Mouse (Mus musculus) liver, embryonic 14.5 days (tissue): ENCODE measurements around the gene Mtfp1. TPM values are rescaled to one million over a fixed set of nuclear protein-coding genes. Genes with fewer than 3 reads are reported as not detected.
A peak's percentile ranks its signal among the peaks of the same experiment; 100 is the strongest.

ENCODE experiments used
- ATAC-seq: fragments of 200-750 bp; cut with Nextera tagmentation; 2 replicates; pipeline ENCODE4 v1.8.0; 2017; ENCODE audit warnings: moderate number of reproducible peaks, mild to moderate bottlenecking, moderate library complexity; ENCODE audit not compliant: insufficient read depth
- DNase-seq, 3 experiments: peaks; one replicate each; pipeline ENCODE4 v3.0.0-alpha.2; 2012 to 2013; ENCODE audit warnings: low read depth in 3 of 3, low spot score in 3 of 3
- H3K27ac ChIP-seq: fragments of 300-500 bp; sonication (generic); 2 replicates; pipeline ENCODE4 v1.5.1; 2014; ENCODE audit warnings: moderate library complexity, mild to moderate bottlenecking, control low read depth, inconsistent platforms
- H3K27me3 ChIP-seq: fragments of 300-500 bp; sonication (generic); 2 replicates; pipeline ENCODE4 v1.6.1; 2014; ENCODE audit warnings: mild to moderate bottlenecking, low read length, moderate library complexity; ENCODE audit not compliant: control insufficient read depth, insufficient read depth
- H3K36me3 ChIP-seq: fragments of 300-500 bp; sonication (generic); replicated peaks from 2 replicates; pipeline ENCODE4 v1.6.1; 2014; ENCODE audit warnings: low read depth; ENCODE audit not compliant: control insufficient read depth, insufficient read depth
- H3K4me1 ChIP-seq, 2 experiments: fragments of 200-500 bp in 1 of 2; fragments of 300-500 bp in 1 of 2; sonication (generic) in 1 of 2; replicated peaks; 2 replicates each; pipeline ENCODE4 v1.6.1; 2012 to 2014; ENCODE audit warnings: antibody characterized with exemption in 1 of 2, inconsistent platforms in 1 of 2, low read length in 1 of 2; ENCODE audit not compliant: control insufficient read depth in 2 of 2, insufficient read depth in 2 of 2
- H3K4me2 ChIP-seq: fragments of 300-500 bp; sonication (generic); 2 replicates; pipeline ENCODE4 v1.6.1; 2014; ENCODE audit warnings: low read depth, mild to moderate bottlenecking, control low read depth, moderate library complexity
- H3K4me3 ChIP-seq, 2 experiments: fragments of 200-500 bp in 1 of 2; fragments of 300-500 bp in 1 of 2; sonication (generic) in 1 of 2; 2 replicates each; pipeline ENCODE4 v1.5.1; 2012 to 2014; ENCODE audit warnings: low read depth in 2 of 2, low read length in 2 of 2, mild to moderate bottlenecking in 2 of 2, control low read depth in 1 of 2, inconsistent platforms in 1 of 2, moderate library complexity in 1 of 2; ENCODE audit not compliant: insufficient read depth in 1 of 2
- H3K9ac ChIP-seq: fragments of 300-500 bp; sonication (generic); replicated peaks from 2 replicates; pipeline ENCODE4 v1.6.1; 2014; ENCODE audit warnings: mild to moderate bottlenecking, control low read depth, moderate library complexity
- H3K9me3 ChIP-seq: fragments of 300-500 bp; sonication (generic); 2 replicates; pipeline ENCODE4 v1.6.1; 2016; ENCODE audit warnings: low read length, mixed read lengths; ENCODE audit not compliant: control insufficient read depth
- CTCF ChIP-seq: IDR thresholded peaks from 2 replicates; pipeline ENCODE4 v1.5.1; 2016; ENCODE audit warnings: antibody characterized with exemption, low read depth, control low read depth
- EP300 ChIP-seq: IDR thresholded peaks from 2 replicates; pipeline ENCODE4 v1.6.1; 2016; ENCODE audit warnings: antibody characterized with exemption, low read depth
- WGBS: fragments of 180-500 bp; shearing (Covaris S2); extraction: QIAGEN DNeasy Blood & Tissue Kit; methylation state at CpG from one replicate; pipeline ENCODE4 v1.1.7; 2014; ENCODE audit not compliant: insufficient replicate concordance; 5-methylcytosine and 5-hydroxymethylcytosine counted together
- polyA plus RNA-seq, 2 experiments: library from polyadenylated mRNA; depleted of rRNA in 1 of 2; stranded (reverse) in 1 of 2; unstranded in 1 of 2; fragments of >200 nt; fragmentation: Nextera tagmentation in 1 of 2; extraction: Ambion mirVana in 1 of 2; gene quantifications; 2 replicates each; pipeline versions ENCODE4 v1.2.1 to v1.2.3; 2012 to 2014

Mtfp1 gene
- polyA plus RNA-seq, 2 experiments, result 13.3 to 20.6 TPM

- no peaks in the 10 kb centered on the region for H3K9me3 ChIP-seq
- DNase-seq (no peak), ATAC-seq (no peak)
- H3K4me2 ChIP-seq, result no peak overlapping the region
- no peak overlapping the region for H3K27ac ChIP-seq
- 64% methylated on average over 8 of the region's 8 CpGs for WGBS
- H3K36me3 ChIP-seq, result peaks cover 1% of the 10 kb centered on the region
- H3K4me1 ChIP-seq, result peaks cover 13 to 24% of the 10 kb centered on the region in 2 experiments
- H3K9ac ChIP-seq, result no peak overlapping the region
- TF ChIP-seq CTCF (peak; percentile 52), EP300 (no peak)
- no peaks in the 10 kb centered on the region for H3K27me3 ChIP-seq
- no peak overlapping the region for H3K4me3 ChIP-seq
These were observed 2.9 kb upstream of the Mtfp1 start for GRCm38 (mm10) chr11:4098120-4098519.

- TF ChIP-seq CTCF (no peak), EP300 (no peak)
- peak; percentile 10; the same call in 1 of the 2 replicates for ATAC-seq
- Histone ChIP-seq H3K36me3 (peaks cover 9% of the 10 kb centered on the region), H3K4me1 (peaks cover 13 to 24% of the 10 kb centered on the region in 2 experiments), H3K27ac (peak overlapping the region; percentile 84), H3K4me2 (peak overlapping the region; percentile 85), H3K9me3 (no peaks in the 10 kb centered on the region), H3K4me3 (peak overlapping the region; percentile 57 to 65), H3K9ac (peak overlapping the region; percentile 67), H3K27me3 (no peaks in the 10 kb centered on the region)
- no peak for DNase-seq
- WGBS, result 26% methylated on average over 10 of the region's 10 CpGs
These were observed 1.9 kb upstream of the Mtfp1 start for GRCm38 (mm10) chr11:4097091-4097621.

GRCm38 (mm10) chr11:4096054-4096984, 1.1 kb upstream of the Mtfp1 start:
- WGBS, result 2% methylated on average over 45 of the region's 45 CpGs
- Histone ChIP-seq H3K9me3 (no peaks in the 10 kb centered on the region; the same call in 1 of the 2 replicates), H3K9ac (peak overlapping the region; percentile 67), H3K4me3 (peak overlapping the region; percentile 57 to 91), H3K27ac (peak overlapping the region; percentile 84), H3K4me1 (peaks cover 13 to 24% of the 10 kb centered on the region in 2 experiments), H3K36me3 (peaks cover 17% of the 10 kb centered on the region), H3K27me3 (no peaks in the 10 kb centered on the region), H3K4me2 (peak overlapping the region; percentile 85)
- no peak for TF ChIP-seq CTCF
- peak; percentile 63 for TF ChIP-seq EP300
- DNase-seq (peak; percentile 99), ATAC-seq (peak; percentile 90)

GRCm38 (mm10) chr11:4094378-4095170, 671 bp downstream of the Mtfp1 start:
- H3K9me3 ChIP-seq, result no peaks in the 10 kb centered on the region; the same call in 1 of the 2 replicates
- 3% methylated on average over 24 of the region's 24 CpGs for WGBS

More at GRCm38 (mm10) chr11:4094378-4095170, 671 bp downstream of the Mtfp1 start:
- TF ChIP-seq EP300 (no peak), CTCF (peak; percentile 98)
- no peaks in the 10 kb centered on the region for H3K27me3 ChIP-seq
- peak overlapping the region; percentile 85 for H3K4me2 ChIP-seq
- H3K4me3 ChIP-seq, result peak overlapping the region; percentile 57 to 91
- H3K4me1 ChIP-seq, result peaks cover 13 to 24% of the 10 kb centered on the region in 2 experiments
- peak; percentile 76 to 82 (median 76) for DNase-seq
- H3K9ac ChIP-seq, result peak overlapping the region; percentile 62
- peak overlapping the region; percentile 67 for H3K27ac ChIP-seq
- H3K36me3 ChIP-seq, result peaks cover 21% of the 10 kb centered on the region
- ATAC-seq, result peak; percentile 22; the same call in 1 of the 2 replicates
